Mouse (Mus musculus) heart, embryonic 15.5 days (tissue): ENCODE results near the gene Gfra1. TPM values are rescaled to one million over a fixed set of nuclear protein-coding genes. Genes with fewer than 3 reads are reported as not detected.

ENCODE experiments used
- ATAC-seq: fragments of 200-750 bp; cut with Nextera tagmentation; replicated peaks from 2 replicates; pipeline ENCODE4 v1.8.0; 2017; ENCODE audit warnings: low read depth, moderate TSS enrichment; ENCODE audit not compliant: insufficient number of reproducible peaks, insufficient read depth, low FRiP score
- H3K27ac ChIP-seq: fragments of 300-500 bp; sonication (generic); 2 replicates; pipeline ENCODE4 v1.5.1; 2015; ENCODE audit warnings: mild to moderate bottlenecking, inconsistent platforms
- H3K27me3 ChIP-seq: fragments of 300-500 bp; sonication (generic); 2 replicates; pipeline ENCODE4 v1.6.1; 2015; ENCODE audit warnings: inconsistent platforms
- H3K36me3 ChIP-seq: fragments of 300-500 bp; sonication (generic); 2 replicates; pipeline ENCODE4 v1.6.1; 2015; ENCODE audit warnings: mild to moderate bottlenecking, inconsistent platforms
- H3K4me1 ChIP-seq: fragments of 300-500 bp; sonication (generic); replicated peaks from 2 replicates; pipeline ENCODE4 v1.6.1; 2015; ENCODE audit warnings: inconsistent platforms
- H3K4me2 ChIP-seq: fragments of 300-500 bp; sonication (generic); 2 replicates; pipeline ENCODE4 v1.6.1; 2015; ENCODE audit warnings: inconsistent platforms, mild to moderate bottlenecking, moderate library complexity
- H3K4me3 ChIP-seq: fragments of 300-500 bp; sonication (generic); 2 replicates; pipeline ENCODE4 v1.5.1; 2015; ENCODE audit warnings: mild to moderate bottlenecking, inconsistent platforms
- H3K9ac ChIP-seq: fragments of 300-500 bp; sonication (generic); 2 replicates; pipeline ENCODE4 v1.6.1; 2015; ENCODE audit warnings: mild to moderate bottlenecking, inconsistent platforms
- H3K9me3 ChIP-seq: fragments of 300-500 bp; sonication (generic); replicated peaks from 2 replicates; pipeline ENCODE4 v1.6.1; 2016; ENCODE audit warnings: inconsistent platforms
- WGBS: fragments of 180-500 bp; shearing (Covaris S2); methylation state at CpG from one replicate; pipeline ENCODE4 v1.1.7; 2015; ENCODE audit warnings: mixed read lengths; 5-methylcytosine and 5-hydroxymethylcytosine counted together
- polyA plus RNA-seq: library from polyadenylated mRNA; unstranded; fragments of >200 nt; fragmentation: Nextera tagmentation; extraction: Ambion mirVana; gene quantifications from 2 replicates; pipeline ENCODE4 v1.2.1, GENCODE M21; 2015

Gfra1 gene
- polyA plus RNA-seq, 1 experiment from 2014 or later = 2.7 TPM

DNA sequence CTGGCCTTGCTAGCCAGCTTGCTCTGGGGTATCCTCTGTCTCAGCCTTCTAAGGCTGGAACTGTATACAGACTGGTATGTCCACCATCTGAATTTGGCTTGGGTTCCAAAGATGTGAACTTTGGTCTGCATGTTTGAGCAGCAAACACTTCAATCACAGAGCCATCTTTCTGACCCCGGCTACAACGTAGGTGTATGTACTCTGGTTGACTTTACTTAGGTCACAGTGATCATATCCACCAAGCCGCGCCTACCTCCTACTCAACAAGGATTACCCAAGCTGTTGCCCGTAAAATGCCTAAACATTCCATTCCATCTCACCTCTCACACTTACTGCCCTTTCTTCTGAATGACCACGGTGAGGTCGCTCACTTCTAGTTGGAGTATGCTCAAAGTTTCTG, 14.5 kb downstream of the Gfra1 start:
- no peak for ATAC-seq
- Histone ChIP-seq H3K4me1 (peaks cover 15% of the 10 kb centered on the region), H3K27me3 (no peaks in the 10 kb centered on the region), H3K9ac (no peak overlapping the region), H3K27ac (no peak overlapping the region), H3K4me3 (no peak overlapping the region), H3K9me3 (no peaks in the 10 kb centered on the region), H3K36me3 (no peaks in the 10 kb centered on the region), H3K4me2 (no peak overlapping the region)
- 85% methylated on average over 7 of the region's 7 CpGs for WGBS

GRCm38 (mm10) chr19:58438762-58439161, 16.9 kb downstream of the Gfra1 start:
- no peaks in the 10 kb centered on the region for H3K27me3 ChIP-seq
- H3K27ac ChIP-seq = no peak overlapping the region
- no peak for ATAC-seq
- H3K4me3 ChIP-seq = no peak overlapping the region
- no peaks in the 10 kb centered on the region for H3K9me3 ChIP-seq
- WGBS = 85% methylated on average over 4 of the region's 4 CpGs
- no peaks in the 10 kb centered on the region for H3K36me3 ChIP-seq
- H3K9ac ChIP-seq = no peak overlapping the region
- H3K4me2 ChIP-seq = no peak overlapping the region
- peaks cover 22% of the 10 kb centered on the region for H3K4me1 ChIP-seq

DNA sequence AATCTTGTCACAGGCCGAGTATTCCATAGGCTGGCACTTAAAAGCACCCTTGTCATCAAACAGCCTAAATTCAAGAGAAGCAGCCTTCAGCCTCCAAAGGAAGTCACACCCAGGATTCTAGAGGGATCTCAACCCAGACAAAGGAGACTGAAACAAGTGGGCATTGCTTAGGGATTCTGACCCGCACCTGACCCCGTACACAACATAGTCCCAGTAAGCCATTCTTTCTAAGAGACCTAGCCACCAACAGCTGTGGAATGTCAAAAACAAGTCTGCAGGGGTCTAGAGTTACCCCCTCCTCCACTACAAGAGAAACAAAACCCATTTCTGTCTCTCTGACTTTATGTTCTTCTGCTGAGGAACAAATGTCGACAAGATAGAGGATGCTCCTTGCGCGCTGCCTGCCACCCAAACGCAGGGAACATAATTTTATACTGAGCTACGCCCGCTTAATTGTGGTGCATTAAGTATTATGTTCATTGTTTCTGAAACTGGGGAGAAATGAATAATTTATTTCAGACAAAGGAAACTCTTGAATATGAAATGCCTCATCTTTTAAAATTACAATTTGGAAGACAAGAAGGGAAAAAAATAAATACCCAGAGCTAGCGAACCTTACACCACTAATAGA, 18.2 kb downstream of the Gfra1 start:
- ATAC-seq = no peak
- H3K27me3 ChIP-seq = no peaks in the 10 kb centered on the region
- no peak overlapping the region for H3K27ac ChIP-seq
- H3K4me1 ChIP-seq = peaks cover 20% of the 10 kb centered on the region
- H3K4me3 ChIP-seq = no peak overlapping the region
- 76% methylated on average over 10 of the region's 10 CpGs for WGBS
- H3K36me3 ChIP-seq = no peaks in the 10 kb centered on the region
- H3K9me3 ChIP-seq = no peaks in the 10 kb centered on the region
- no peak overlapping the region for H3K4me2 ChIP-seq
- H3K9ac ChIP-seq = no peak overlapping the region

DNA sequence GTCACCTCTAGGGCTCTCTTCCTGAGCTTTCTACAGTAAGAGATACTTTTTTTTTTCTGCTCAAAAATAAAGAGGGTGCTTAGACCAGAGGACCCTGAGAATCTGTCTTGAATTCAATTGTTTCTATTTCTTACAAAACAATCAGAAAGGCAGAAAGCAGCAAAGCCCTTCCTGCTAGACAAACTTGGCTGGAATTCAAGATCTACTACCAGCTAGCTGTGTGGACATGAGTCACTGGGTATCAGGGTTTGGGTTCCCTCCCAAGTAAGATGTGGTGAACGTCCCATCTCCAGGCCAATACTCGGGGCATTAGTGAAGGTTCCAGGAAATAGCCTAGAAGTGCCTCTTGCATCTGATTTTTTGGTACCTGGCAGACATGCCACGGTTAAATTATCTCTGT, 18.8 kb downstream of the Gfra1 start:
- H3K4me2 ChIP-seq = no peak overlapping the region

DNA sequence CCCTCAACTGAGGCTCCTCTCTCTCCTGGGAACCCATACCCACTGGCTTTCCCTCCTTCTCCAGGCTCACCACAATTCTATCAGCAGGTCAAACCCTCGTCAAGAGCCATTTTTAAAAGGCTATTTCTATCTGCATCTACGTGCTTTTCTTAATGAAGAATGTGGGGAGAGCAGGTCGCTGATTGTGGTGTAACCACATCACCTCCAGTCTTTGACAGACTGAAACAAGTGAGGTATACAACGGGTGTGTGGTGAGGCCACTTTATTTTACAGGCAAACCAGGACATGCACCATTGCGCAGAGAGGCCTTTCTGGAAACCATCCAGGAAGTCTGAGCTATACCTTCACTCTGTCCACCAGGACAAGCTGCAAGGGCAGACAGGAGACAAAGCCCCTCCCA, 19.8 kb downstream of the Gfra1 start:
- Histone ChIP-seq H3K4me2 (no peak overlapping the region), H3K36me3 (no peaks in the 10 kb centered on the region), H3K4me1 (peaks cover 20% of the 10 kb centered on the region), H3K9me3 (no peaks in the 10 kb centered on the region), H3K4me3 (no peak overlapping the region), H3K27me3 (no peaks in the 10 kb centered on the region), H3K9ac (no peak overlapping the region), H3K27ac (no peak overlapping the region)
- 52% methylated on average over 5 of the region's 5 CpGs for WGBS
- no peak for ATAC-seq

More for the DNA sequence above, 18.8 kb downstream of the Gfra1 start:
- Histone ChIP-seq H3K9ac (no peak overlapping the region), H3K27ac (no peak overlapping the region), H3K4me1 (peaks cover 20% of the 10 kb centered on the region), H3K4me3 (no peak overlapping the region), H3K36me3 (no peaks in the 10 kb centered on the region), H3K9me3 (no peaks in the 10 kb centered on the region), H3K27me3 (no peaks in the 10 kb centered on the region)
- ATAC-seq = no peak
- WGBS = 28% methylated on average over 3 of the region's 3 CpGs

GRCm38 (mm10) chr19:58432840-58433239, 22.9 kb downstream of the Gfra1 start:
- H3K9me3 ChIP-seq = no peaks in the 10 kb centered on the region
- H3K9ac ChIP-seq = no peak overlapping the region
- ATAC-seq = no peak
- peaks cover 20% of the 10 kb centered on the region for H3K4me1 ChIP-seq
- 69% methylated on average over 5 of the region's 5 CpGs for WGBS
- H3K27me3 ChIP-seq = no peaks in the 10 kb centered on the region
- H3K4me2 ChIP-seq = no peak overlapping the region
- no peak overlapping the region for H3K27ac ChIP-seq
- H3K4me3 ChIP-seq = no peak overlapping the region
- H3K36me3 ChIP-seq = no peaks in the 10 kb centered on the region

DNA sequence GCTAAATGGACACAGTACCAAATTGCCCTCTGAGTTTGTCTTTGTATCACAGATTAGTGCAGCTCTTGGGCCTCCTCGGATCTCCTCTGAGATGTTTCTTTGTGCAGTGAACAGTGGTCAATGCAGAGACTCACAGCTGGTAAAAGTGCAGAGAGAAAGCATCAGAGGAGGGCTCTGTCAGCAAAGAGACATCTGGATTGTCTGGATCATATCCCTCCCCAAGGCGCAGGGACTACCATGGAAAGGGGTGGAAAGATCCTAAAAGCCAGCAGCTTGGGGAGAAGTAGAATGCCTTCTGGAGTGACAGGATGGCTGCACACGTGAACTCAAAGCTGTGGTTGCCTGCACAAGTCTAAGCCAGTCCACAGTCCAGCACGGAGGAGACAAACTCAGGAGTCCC, 27.2 kb downstream of the Gfra1 start:
- Histone ChIP-seq H3K4me3 (no peak overlapping the region), H3K36me3 (no peaks in the 10 kb centered on the region), H3K4me2 (no peak overlapping the region), H3K27me3 (no peaks in the 10 kb centered on the region), H3K9me3 (no peaks in the 10 kb centered on the region), H3K9ac (no peak overlapping the region), H3K4me1 (no peaks in the 10 kb centered on the region), H3K27ac (no peak overlapping the region)
- ATAC-seq = no peak
- 82% methylated on average over 4 of the region's 4 CpGs for WGBS

DNA sequence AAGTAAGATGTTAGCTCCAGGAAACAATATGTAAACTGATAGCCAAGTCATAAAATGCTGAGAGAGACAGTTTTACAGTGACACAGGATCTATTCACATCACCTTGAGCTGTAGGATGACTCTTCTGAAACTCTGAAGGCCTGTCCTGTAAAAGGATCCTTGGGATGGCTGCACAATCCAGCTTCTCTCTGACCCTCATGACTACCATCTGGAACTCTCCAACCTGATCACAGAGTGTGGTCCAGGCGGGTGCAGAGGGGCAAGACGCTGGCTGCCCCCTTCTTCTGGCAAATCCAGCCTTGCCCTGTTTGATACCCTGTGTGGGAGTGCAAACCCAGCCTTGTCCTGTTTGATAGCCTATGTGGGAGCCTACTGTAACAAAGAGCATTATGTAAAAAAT, 28.4 kb downstream of the Gfra1 start:
- WGBS = 93% methylated on average over 2 of the region's 2 CpGs
- Histone ChIP-seq H3K4me1 (no peaks in the 10 kb centered on the region), H3K36me3 (no peaks in the 10 kb centered on the region), H3K27me3 (no peaks in the 10 kb centered on the region), H3K4me3 (no peak overlapping the region), H3K9me3 (no peaks in the 10 kb centered on the region), H3K9ac (no peak overlapping the region), H3K4me2 (no peak overlapping the region), H3K27ac (no peak overlapping the region)
- no peak for ATAC-seq

DNA sequence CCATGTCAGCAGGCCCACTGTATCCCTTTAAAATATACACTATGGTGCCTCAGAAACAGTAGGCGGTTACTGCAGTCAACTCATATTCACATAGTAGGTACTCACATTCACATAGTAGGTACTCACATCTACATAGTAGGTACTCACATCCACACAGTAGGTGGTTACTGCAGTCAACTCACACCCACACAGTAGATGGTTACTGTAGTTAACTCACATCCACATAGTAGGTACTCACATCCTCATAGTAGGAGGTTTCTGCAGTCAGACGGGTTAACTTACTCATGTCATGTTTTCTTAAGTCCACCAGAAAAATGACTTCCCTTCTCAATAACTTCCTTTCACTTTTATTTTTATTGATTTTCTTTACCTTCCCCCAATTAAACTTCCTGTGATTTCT, 30.8 kb downstream of the Gfra1 start:
- Histone ChIP-seq H3K4me3 (no peak overlapping the region), H3K9ac (no peak overlapping the region), H3K4me1 (peaks cover under 1% of the 10 kb centered on the region), H3K27me3 (no peaks in the 10 kb centered on the region), H3K27ac (no peak overlapping the region), H3K4me2 (no peak overlapping the region), H3K36me3 (no peaks in the 10 kb centered on the region), H3K9me3 (no peaks in the 10 kb centered on the region)
- no peak for ATAC-seq
- 75% methylated on average over 2 of the region's 2 CpGs for WGBS

DNA sequence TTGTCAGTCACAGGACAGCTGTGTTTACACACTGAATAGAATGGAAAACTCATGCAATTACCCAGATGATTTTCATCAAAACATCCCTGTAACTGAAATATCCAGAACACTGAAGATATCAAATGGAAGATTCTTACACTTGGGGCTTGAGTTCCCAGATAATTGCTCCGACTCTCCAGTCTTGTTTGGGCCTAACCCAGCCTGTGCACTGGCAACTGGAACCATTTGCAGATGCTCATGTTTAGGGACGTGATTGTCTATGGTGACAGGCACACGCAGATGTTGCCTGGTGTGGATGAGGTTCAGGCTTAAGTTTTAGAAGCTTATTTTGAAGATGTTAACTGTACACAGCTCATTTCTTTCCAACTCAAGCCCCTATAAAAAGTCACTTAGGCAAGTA, 31.5 kb downstream of the Gfra1 start:
- no peak for ATAC-seq
- Histone ChIP-seq H3K4me3 (no peak overlapping the region), H3K9ac (no peak overlapping the region), H3K4me2 (no peak overlapping the region), H3K27me3 (no peaks in the 10 kb centered on the region), H3K9me3 (no peaks in the 10 kb centered on the region), H3K27ac (no peak overlapping the region), H3K4me1 (peaks cover 8% of the 10 kb centered on the region), H3K36me3 (no peaks in the 10 kb centered on the region)
- WGBS = 70% methylated on average over 3 of the region's 3 CpGs

- Histone ChIP-seq H3K27ac (no peak overlapping the region), H3K4me1 (peaks cover 9% of the 10 kb centered on the region), H3K9me3 (no peaks in the 10 kb centered on the region), H3K9ac (no peak overlapping the region), H3K4me3 (no peak overlapping the region), H3K36me3 (no peaks in the 10 kb centered on the region), H3K27me3 (no peaks in the 10 kb centered on the region), H3K4me2 (no peak overlapping the region)
- 77% methylated on average over 4 of the region's 4 CpGs for WGBS
- ATAC-seq = no peak
Measured at GRCm38 (mm10) chr19:58422916-58423493, 32.7 kb downstream of the Gfra1 start.

GRCm38 (mm10) chr19:58419685-58420084, 36.0 kb downstream of the Gfra1 start:
- H3K9ac ChIP-seq = no peak overlapping the region
- 30% methylated on average over 3 of the region's 3 CpGs for WGBS
- H3K27me3 ChIP-seq = no peaks in the 10 kb centered on the region
- H3K36me3 ChIP-seq = no peaks in the 10 kb centered on the region
- no peaks in the 10 kb centered on the region for H3K9me3 ChIP-seq
- H3K4me1 ChIP-seq = peaks cover 9% of the 10 kb centered on the region
- no peak for ATAC-seq
- H3K27ac ChIP-seq = no peak overlapping the region
- no peak overlapping the region for H3K4me3 ChIP-seq
- no peak overlapping the region for H3K4me2 ChIP-seq
